Mouse (Mus musculus): ENCODE measurements at regions not wholly inside any gene's neighbourhood (a gene's known extent, or its start where the extent isn't known, plus 50 kb on each side); places are given as distances from the start of the nearest gene placed in this dataset.
A peak's percentile ranks its signal among the peaks of the same experiment; 100 is the strongest.

- ATAC-seq (replicated peaks; ENCODE audit: low FRiP score, low read depth): no peak
- DNase-seq (ENCODE audit: low spot score): peak; percentile 20
- Histone ChIP-seq H3K9ac (ENCODE audit: low read depth, low read length) (no peak overlapping the region), H3K36me3 (ENCODE audit: insufficient read depth, low read length) (no peaks in the 10 kb centered on the region), H3K4me1 (replicated peaks; ENCODE audit: insufficient read depth, low read length) (no peaks in the 10 kb centered on the region; the same call in 1 of the 2 replicates), H3K4me3 (replicated peaks; ENCODE audit: low read depth, low read length) (no peak overlapping the region), H3K9me3 (replicated peaks; ENCODE audit: low read length) (no peaks in the 10 kb centered on the region), H3K4me2 (ENCODE audit: low read length) (no peak overlapping the region), H3K27me3 (ENCODE audit: insufficient read depth, low read length) (no peaks in the 10 kb centered on the region), H3K27ac (no peak overlapping the region)
- no peak for TF ChIP-seq CTCF (IDR thresholded peaks at IDR 0.05; ENCODE audit: low read depth)
These were observed 142.3 kb upstream of the Adra1d start for GRCm38 (mm10) chr2:131704406-131704805.

GRCm38 (mm10) chr2:131702146-131702545 is 140.1 kb upstream of the Adra1d start:
- Histone ChIP-seq H3K4me3 (replicated peaks; ENCODE audit: low read depth, low read length) (no peak overlapping the region), H3K27me3 (ENCODE audit: insufficient read depth, low read length) (no peaks in the 10 kb centered on the region), H3K9ac (ENCODE audit: low read depth, low read length) (no peak overlapping the region), H3K4me1 (replicated peaks; ENCODE audit: insufficient read depth, low read length) (no peaks in the 10 kb centered on the region; the same call in 1 of the 2 replicates), H3K36me3 (ENCODE audit: insufficient read depth, low read length) (no peaks in the 10 kb centered on the region), H3K9me3 (replicated peaks; ENCODE audit: low read length) (no peaks in the 10 kb centered on the region), H3K4me2 (ENCODE audit: low read length) (no peak overlapping the region), H3K27ac (no peak overlapping the region)
- no peak for TF ChIP-seq CTCF (IDR thresholded peaks at IDR 0.05; ENCODE audit: low read depth)
- WGBS: 77% methylated on average over 4 of the region's 4 CpGs
- ATAC-seq (replicated peaks; ENCODE audit: low FRiP score, low read depth) (no peak), DNase-seq (ENCODE audit: low spot score) (no peak)

GRCm38 (mm10) chr2:131699798-131700197 is 137.7 kb upstream of the Adra1d start:
- no peaks in the 10 kb centered on the region for H3K36me3 ChIP-seq (ENCODE audit: insufficient read depth, low read length)
- H3K4me3 ChIP-seq (replicated peaks; ENCODE audit: low read depth, low read length): no peak overlapping the region
- no peak for ATAC-seq (replicated peaks; ENCODE audit: low FRiP score, low read depth)
- H3K4me2 ChIP-seq (ENCODE audit: low read length): no peak overlapping the region
- no peak overlapping the region for H3K27ac ChIP-seq
- H3K9me3 ChIP-seq (replicated peaks; ENCODE audit: low read length): no peaks in the 10 kb centered on the region
- no peaks in the 10 kb centered on the region; the same call in 1 of the 2 replicates for H3K4me1 ChIP-seq (replicated peaks; ENCODE audit: insufficient read depth, low read length)
- WGBS: 72% methylated on average over 3 of the region's 3 CpGs
- H3K27me3 ChIP-seq (ENCODE audit: insufficient read depth, low read length): no peaks in the 10 kb centered on the region
- no peak for DNase-seq (ENCODE audit: low spot score)
- no peak for TF ChIP-seq CTCF (IDR thresholded peaks at IDR 0.05; ENCODE audit: low read depth)
- no peak overlapping the region for H3K9ac ChIP-seq (ENCODE audit: low read depth, low read length)

DNA sequence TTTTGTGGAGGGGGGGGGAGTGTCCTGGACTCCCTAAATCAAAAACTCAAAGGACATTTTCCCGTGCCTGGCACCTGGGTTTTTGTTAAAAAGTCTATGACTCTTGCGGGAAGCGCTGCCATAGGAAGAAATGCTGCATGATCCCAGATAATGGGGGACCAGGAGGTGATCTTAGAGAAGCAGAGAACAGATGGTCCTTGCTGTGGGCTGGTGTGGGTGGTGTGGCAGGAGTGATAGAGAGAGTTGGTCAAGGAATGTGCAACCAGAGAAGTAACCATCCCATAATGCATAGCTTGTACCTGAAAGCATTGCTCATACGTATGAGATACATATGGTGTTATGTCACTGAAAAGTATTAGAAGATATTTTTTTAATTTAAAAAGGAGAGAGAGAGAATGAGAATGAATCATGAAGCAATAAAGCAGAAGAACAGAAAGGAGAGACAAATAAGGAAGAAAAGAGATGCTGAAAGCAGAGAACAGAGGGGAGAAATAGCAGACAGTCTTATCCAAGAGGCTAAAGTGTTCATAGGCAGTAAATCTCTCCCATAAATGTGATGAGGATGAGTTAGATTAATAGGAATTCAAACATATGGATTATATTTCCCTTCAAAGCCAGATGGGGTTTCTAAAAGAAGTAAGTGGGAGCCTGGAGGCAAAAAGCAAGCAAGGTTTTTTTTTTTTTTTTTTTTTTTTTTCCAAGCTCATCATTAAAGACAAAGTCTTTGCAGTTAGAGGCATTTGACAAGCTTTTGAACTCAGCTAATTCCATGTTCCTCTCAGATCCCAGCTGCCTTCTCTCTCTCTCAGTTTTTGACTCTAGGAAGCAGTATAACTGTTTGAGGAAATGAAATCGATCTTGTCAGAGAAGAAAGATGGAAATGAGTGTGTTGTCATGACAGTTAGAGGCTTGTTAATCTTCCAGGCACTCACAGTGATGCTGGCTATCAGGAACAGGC is 136.2 kb upstream of the Adra1d start:
- ATAC-seq (replicated peaks; ENCODE audit: low FRiP score, low read depth) (no peak), DNase-seq (ENCODE audit: low spot score) (peak; percentile 60)
- Histone ChIP-seq H3K4me1 (replicated peaks; ENCODE audit: insufficient read depth, low read length) (no peaks in the 10 kb centered on the region), H3K27me3 (ENCODE audit: insufficient read depth, low read length) (no peaks in the 10 kb centered on the region), H3K9ac (ENCODE audit: low read depth, low read length) (no peak overlapping the region), H3K27ac (no peak overlapping the region), H3K9me3 (replicated peaks; ENCODE audit: low read length) (no peaks in the 10 kb centered on the region), H3K4me2 (ENCODE audit: low read length) (no peak overlapping the region), H3K4me3 (replicated peaks; ENCODE audit: low read depth, low read length) (no peak overlapping the region), H3K36me3 (ENCODE audit: insufficient read depth, low read length) (no peaks in the 10 kb centered on the region)
- no peak for TF ChIP-seq CTCF (IDR thresholded peaks at IDR 0.05; ENCODE audit: low read depth)
- WGBS: 73% methylated on average over 5 of the region's 5 CpGs

DNA sequence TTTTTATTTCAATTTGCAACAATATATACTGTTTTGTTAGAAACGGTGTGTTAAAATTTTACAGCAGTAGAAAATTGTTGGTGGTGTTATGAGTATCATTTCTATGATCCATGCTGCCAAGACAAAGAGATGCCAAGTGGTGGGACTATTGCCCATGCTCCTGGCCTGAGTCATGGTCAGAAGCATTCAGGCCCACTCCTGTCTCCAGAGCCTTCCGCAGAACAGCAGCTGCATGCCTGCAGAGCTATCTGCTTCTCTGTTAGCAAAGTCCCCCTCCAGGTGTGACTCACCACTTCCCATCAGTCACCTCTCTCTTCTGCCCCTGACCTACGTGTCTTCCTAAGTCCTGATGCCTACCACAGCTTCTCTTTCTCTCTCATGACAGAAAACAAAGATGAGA is 134.2 kb upstream of the Adra1d start:
- H3K4me3 ChIP-seq (replicated peaks; ENCODE audit: low read depth, low read length): no peak overlapping the region
- WGBS: 77% methylated on average over 3 of the region's 3 CpGs
- DNase-seq (ENCODE audit: low spot score): no peak
- no peak for ATAC-seq (replicated peaks; ENCODE audit: low FRiP score, low read depth)
- no peaks in the 10 kb centered on the region for H3K27me3 ChIP-seq (ENCODE audit: insufficient read depth, low read length)
- no peak for TF ChIP-seq CTCF (IDR thresholded peaks at IDR 0.05; ENCODE audit: low read depth)
- no peak overlapping the region for H3K27ac ChIP-seq
- H3K9me3 ChIP-seq (replicated peaks; ENCODE audit: low read length): no peaks in the 10 kb centered on the region
- no peaks in the 10 kb centered on the region for H3K36me3 ChIP-seq (ENCODE audit: insufficient read depth, low read length)
- no peak overlapping the region for H3K9ac ChIP-seq (ENCODE audit: low read depth, low read length)
- no peak overlapping the region for H3K4me2 ChIP-seq (ENCODE audit: low read length)
- H3K4me1 ChIP-seq (replicated peaks; ENCODE audit: insufficient read depth, low read length): no peaks in the 10 kb centered on the region

DNA sequence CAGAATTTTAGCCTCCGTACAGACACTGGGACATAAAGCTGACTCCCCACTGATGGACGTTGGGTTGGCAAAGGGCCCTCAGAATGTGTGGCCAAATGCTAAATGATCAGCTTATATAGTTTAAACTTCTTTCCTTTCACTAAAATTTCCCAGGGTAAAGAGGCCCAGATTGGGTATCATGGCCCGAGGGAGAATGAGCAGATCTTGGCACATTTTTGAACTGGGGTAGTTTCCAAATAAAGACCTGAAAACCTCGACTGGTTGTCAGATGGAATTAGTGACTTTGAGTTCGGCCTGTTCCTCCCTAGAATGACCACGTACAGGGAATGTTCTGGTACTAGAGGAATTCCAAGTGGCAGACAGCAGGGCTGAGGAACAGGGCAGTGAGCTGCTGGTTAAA is 127.9 kb upstream of the Adra1d start:
- ATAC-seq (replicated peaks; ENCODE audit: low FRiP score, low read depth): no peak

More for the DNA sequence above, 127.9 kb upstream of the Adra1d start:
- no peaks in the 10 kb centered on the region for H3K4me1 ChIP-seq (replicated peaks; ENCODE audit: insufficient read depth, low read length)
- no peak for TF ChIP-seq CTCF (IDR thresholded peaks at IDR 0.05; ENCODE audit: low read depth)
- no peak overlapping the region for H3K27ac ChIP-seq
- no peak overlapping the region for H3K9ac ChIP-seq (ENCODE audit: low read depth, low read length)
- H3K9me3 ChIP-seq (replicated peaks; ENCODE audit: low read length): no peaks in the 10 kb centered on the region
- H3K27me3 ChIP-seq (ENCODE audit: insufficient read depth, low read length): no peaks in the 10 kb centered on the region
- WGBS: 76% methylated on average over 6 of the region's 6 CpGs
- H3K4me2 ChIP-seq (ENCODE audit: low read length): no peak overlapping the region
- H3K36me3 ChIP-seq (ENCODE audit: insufficient read depth, low read length): no peaks in the 10 kb centered on the region
- no peak overlapping the region for H3K4me3 ChIP-seq (replicated peaks; ENCODE audit: low read depth, low read length)
- DNase-seq (ENCODE audit: low spot score): no peak

All from kidney, postnatal 0 days (tissue).